Mouse (Mus musculus) layer of hippocampus, adult 11-12 months (tissue): ENCODE data around the gene Bsn.
"Not testable (repeated sequence)": the region's sequence is repeated elsewhere in the genome, so short reads cannot be mapped to it uniquely, and the experiment has no call there.

Experiments
- DNase-seq: peaks from one replicate; pipeline ENCODE4 v3.0.0; 2022; ENCODE audit warnings: low spot score

Bsn gene

DNA sequence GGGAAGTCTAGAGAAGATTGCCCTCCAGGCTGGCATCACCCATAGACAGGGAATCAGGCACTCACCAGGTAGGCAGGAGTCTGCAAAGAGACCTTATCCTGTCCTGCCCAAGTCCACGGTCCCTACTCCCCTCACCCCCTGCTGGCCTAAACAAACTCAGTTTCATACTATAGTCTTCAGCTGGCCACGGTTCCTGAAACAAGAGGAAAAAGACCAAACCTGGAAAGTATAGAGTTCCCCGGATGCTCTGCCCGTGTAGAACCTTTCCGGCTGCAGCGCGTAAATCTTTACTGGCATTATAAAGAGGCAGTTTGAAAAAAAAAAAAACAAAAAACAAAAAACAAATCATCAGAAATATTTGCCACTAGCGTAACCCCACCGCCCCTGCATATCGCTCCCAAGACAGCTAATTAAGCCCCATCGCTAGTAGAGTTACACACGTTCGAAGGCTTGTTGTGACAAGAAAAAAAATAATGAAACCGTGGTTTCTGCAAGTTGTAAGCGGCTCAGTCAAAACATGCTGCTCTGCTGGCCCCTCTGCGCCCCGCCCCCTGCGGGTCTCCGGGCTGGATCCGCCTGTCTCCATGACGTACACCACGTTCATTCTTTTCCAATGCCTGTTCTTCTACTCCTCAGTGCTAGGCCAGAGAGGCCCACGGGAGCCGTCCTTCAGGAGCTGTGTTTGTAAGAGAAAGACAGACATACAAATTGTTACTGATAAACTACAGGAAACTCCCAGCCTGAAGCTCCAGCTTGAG lies 6.9 kb upstream of the Bsn start:
- DNase-seq = no peak

DNA sequence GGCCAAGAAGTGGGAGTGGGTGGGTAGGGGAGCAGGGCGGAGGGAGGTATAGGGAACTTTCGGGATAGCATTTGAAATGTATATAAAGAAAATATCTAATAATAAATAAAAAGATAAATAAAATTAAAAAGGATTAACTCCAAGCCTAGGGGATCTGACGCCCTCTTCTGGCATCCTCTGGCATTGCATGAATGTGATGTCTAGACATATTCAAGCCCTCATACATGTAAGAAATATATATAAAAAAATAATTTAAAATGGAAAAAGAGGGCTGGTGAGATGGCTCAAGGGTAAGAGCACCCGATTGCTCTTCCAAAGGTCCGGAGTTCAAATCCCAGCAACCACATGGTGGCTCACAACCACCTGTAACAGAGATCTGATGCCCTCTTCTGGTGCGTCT lies 6.0 kb upstream of the Bsn start:
- not testable (repeated sequence) for DNase-seq

DNA sequence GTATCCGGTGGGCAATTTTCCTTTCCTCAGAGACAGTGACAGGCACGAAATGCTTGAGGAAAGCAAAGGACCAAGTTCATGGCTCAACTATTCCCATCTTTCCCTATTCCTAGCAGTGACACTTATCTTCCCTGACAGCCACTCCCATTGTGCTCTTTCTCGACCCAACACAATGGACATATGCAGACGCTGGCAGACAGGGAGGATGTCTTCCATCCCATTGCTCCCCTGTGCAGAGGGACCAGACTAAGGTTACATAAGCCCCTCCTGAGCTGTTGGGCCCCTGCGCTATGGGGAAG lies 747 bp downstream of the Bsn start:
- no peak for DNase-seq

DNA sequence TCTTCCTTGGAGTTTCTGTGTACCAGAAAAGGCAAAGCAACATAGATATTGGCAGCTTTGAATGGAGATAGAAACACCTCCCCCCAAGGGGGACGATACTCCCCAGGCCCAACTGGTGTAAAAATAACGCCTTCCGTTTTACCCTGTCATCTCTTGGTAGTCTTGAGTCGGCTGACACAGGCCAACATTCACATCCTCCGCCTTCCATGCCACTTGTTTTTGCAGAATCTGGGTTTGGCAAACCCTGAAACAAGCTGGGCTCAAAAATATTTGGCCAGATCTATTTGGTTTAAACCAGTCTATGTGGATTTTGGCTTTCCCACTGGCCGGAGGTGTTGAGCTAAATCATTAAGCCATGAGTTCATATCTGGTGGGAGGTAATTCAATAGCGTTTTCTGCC lies 1.2 kb downstream of the Bsn start:
- DNase-seq = no peak

DNA sequence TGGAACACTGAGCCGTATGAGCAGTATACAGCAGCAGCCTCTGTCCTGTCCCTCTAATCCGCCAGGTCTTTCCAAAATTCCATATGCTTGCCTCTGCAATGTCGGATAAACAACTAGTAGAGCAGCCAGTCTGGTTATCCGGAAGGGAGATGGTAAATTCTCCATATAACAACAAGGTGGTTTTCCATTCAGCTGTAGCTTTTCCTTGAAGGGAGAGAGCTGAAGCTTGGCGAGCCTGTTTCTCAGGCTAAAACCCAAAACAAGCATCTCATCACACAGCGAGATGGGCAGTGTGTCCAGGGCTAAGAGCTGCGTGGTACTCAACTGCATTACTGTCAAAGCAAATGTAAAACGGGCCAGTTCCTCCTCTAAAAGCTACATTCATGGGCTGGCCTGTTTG lies 1.7 kb downstream of the Bsn start:
- no peak for DNase-seq

DNA sequence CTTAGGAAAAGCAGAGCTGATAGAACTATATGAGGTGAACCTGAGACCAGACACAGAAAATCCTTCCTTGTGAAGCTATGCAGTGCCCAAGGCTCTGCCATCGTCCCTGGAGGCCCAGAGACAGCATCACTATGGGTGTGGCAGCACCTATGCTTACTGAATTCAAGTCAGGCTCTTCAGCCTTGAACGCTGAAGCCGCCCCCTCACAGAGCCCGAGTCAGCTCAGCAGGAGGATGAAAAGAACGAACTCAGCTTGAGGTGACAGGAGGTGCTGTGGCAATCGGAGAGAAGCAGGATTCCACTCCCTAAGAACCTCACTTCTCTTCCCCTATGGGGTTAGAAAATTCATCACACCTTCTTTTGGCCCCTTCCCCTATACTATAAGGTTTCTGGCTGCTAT lies 2.6 kb downstream of the Bsn start:
- no peak for DNase-seq

DNA sequence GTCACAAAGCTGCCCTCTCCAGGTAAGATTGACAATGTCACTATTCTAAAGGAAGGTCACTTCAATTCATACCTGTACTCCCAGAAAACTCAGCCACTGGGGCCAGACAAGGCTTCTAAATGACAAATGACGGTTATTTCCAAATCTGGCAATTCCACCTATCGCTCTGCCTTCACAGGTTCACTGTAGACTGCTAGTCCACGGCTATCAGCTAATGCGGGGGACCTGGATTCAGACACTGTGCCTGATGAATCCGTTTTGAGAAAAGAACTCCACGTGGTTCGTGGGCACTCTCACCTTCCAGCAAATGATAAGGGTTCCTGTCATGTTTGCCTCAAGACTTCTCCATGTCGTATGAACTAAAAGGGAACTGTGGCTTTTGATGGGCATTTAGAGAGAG lies 4.4 kb downstream of the Bsn start:
- DNase-seq = no peak

DNA sequence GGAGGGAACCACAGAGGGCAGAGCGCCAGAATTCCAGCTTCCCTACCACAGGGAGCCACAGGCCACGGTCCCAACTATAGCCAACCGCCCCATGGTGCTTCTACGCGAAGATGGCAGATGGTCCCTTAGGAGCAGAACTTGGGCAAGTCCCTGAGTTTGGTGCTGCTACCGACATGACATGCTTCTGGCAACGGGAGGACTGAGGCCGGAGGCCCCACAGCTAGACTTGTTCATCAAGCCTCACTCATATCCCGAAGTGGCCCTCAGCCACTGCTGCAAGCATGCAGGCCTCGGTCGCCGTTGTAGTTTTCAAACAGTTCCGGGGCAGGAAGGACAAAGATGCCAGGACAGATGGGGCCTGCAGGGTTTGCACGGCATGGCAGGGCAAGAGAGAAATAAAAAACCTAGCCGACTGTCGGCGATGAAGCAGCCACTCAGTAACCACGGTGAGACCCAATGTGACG lies 6.6 kb downstream of the Bsn start:
- no peak for DNase-seq

DNA sequence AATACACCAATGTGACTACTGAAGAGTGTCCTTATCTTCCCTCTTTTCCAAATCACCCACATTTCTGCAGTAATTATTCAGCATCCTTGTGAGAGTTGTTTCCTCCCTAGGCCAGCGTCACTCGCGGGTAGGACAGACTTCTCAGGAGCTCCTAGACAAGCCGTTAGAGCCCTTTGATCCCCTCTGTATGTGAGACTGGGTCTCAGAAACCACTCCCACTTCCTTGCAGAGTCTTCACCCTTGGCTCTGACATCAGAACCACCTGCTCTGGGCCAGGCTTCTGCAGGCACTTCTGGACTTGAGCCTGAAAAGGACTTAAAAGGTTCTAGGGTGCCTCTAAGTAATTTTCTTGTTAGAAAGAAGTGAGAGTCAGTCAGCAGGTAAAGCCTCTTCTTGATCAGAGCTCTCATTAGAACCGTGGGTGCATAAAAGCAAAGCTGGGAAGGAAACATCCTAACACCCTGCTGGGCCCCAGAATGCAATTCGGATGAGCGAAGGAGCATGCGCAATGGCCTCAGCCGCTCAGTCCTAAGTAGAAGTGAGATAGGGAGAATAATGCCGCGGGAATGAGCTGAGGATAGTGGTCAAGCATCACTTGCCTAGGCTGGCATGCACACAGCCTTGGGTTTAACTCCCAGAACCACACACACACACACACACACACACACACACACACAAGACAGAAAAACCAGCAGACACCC lies 7.2 kb downstream of the Bsn start:
- no peak for DNase-seq

DNA sequence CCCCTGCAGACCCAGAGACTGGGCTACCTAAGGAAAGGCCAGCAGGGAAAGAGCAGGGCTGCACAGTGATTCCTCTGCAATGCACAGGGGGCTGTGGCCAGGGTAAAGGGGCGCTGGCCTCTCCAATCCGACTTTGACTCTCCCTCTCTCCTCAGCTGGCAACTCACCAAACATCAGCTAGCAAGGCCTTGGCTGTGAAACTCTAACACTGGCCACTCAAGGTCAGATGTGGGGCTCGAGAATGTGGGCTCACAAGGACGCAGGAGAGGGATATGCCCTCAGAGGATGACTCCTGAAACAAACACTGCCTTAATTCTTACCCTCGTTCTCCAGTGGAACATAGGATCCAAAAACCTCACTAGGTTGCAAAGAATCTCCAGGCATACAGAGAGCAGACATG lies 11.8 kb downstream of the Bsn start:
- DNase-seq = no peak

DNA sequence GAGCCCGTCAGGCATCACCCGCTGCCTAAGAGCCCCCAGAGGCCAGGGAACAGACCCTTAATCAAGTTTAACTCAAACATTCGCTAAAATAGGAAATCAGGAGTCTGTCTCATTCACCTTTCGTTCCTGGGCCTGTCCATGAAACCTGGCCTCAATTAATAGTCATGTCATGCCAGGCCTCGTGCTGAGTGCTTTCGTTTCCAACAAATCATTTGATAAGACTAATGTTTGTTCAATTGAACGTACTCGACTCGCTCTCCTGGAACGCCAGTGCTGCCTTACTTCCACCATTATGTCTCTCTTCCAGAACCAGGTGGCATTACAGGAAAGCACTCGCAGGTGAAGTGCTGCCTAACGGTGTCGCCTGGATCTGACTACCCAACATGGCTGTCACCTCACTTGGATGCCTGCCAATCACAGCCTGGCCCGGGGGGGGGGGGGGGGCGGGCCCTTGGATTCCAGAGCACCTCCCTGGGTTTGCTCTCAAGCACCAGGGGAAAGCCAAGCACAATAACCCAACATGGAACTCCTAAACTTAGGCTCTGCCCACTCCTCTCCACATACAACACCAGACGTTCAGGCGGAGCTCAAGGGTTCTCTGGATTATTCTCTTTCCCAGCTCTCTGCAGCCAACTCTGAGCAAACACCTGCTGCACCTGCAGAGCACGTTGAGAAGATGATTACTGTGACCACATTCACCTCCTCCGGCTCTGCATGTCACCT lies 14.9 kb downstream of the Bsn start:
- no peak for DNase-seq

DNA sequence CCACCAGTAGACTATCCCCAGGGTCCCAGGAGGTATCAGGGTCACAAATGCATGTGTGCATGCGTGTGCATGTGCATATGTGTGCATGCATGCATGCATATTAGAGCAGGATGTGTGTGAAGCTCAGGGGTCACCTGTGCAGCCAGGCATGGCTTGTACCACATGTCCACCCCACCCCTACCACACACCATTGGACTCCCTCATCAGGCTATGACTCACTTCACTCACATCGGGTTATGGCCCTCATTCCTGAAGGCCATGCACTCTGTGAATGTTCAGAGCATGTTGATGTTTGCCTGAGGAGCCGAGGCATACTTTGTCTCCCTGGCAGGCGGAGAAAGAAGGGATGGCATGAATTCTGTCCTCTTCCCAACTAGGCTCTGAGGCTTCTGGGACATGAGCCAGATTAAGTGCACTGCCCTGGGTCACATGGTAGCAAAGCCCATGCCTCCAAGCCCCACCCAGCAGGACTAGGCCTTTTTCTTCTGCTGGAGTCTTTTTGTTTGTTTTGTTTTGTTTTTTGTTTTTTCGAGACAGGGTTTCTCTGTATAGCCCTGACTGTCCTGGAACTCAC lies 17.3 kb downstream of the Bsn start:
- no peak for DNase-seq

DNA sequence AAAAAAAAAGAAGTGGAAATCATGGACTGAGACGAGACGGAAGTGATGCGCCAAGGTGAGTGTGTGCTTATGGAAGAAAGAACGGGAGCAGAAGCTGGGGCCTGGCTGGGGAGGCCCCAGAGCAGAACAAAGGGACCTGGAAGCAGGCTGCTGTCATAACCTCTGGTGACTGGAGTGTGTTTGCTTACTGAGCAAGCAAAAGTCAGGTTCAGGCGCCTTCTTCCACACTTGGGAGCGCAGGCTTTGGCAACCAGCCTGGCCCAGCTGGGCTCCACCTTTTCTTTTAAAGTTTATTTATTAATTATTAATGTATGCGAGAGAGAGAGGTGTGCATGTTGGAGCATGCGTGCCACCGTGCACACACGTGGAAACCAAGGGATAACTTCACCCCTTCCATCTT lies 20.4 kb downstream of the Bsn start:
- no peak for DNase-seq

DNA sequence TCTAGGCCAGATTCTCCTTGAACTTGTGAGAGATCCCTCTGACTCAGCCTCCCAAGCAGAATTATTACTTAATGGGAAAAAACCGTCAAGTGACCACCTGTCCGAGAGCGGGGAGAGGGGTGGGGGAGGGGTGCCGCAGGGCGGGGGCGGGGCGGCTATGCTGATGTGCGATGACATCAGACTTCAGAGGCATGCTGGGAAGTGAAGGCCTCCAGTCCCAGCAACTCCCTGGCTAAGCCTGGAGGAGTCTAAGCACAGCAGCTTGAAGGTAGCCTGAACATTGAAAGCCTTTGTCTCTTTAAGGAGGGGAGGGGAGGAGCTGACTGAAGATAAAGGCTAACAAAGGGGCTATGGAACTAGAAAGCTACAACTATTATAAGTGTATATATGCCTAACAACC lies 25.0 kb downstream of the Bsn start:
- no peak for DNase-seq

DNA sequence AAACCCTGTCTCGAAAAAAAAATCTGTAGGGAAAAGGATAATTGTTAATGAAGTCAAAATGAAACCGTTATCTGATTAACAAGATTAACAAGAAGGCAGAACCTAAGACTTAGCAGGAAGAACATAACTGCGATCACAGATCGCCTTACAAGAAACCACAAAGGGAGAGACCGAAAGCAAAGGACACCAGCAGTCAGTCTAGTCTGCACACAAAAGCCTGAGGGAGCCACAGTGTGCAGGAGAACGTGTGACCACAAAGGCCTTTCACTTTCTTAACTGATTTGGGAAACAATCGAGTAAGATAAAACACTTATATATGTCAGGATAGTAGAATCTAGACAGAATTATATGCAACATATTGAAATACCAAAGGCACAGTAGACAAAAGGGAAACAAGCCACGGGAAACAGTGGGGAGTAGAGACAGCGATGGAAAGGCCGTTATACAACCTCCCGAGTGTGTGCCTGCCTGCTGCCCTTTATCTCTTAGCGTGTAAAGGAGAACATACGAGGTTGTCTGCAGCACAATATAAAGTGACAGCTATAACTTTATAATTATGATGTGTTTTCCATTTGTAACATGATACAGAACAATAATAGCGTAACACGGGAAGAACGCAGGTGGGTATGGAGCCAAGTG lies 26.4 kb downstream of the Bsn start:
- no peak for DNase-seq

DNA sequence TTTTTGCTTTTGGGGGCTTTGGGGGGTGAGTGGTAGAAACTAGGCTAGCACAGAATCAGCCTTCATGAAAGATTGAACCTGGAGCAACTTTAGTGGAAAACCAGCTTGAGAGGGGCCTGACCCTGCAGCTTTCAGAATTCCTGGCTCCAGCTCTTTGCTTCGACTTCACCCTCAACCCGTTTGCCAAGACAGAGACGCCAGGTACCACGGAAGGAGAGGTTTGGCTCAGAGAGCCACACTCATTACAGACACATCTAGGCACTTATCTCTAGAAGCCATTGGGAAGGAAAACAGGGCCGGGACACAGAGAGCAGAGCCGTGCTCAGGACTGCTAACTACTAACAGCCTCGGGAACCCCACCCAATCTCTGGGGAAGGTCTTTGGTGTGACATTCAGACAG lies 32.3 kb downstream of the Bsn start:
- DNase-seq = no peak

DNA sequence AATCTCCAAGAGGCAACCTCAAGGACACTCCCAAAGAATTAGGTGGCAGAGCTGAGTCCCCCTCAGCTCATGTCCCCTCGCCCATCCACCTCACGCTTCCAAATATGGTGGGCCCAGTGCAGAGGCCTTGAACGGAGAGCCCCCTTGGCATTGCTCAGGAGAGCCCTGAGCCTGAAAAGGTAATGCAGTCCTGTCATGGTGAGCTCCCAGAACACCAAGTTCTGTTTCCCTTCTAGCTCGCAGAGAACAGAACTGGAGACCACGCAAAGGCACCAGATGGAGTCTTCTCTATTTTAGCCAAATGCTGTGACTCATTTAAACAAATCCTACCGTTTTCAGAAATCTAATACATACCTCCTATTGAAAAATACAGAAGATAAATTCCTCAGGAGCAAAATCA lies 32.7 kb downstream of the Bsn start:
- peak; percentile 73 for DNase-seq

DNA sequence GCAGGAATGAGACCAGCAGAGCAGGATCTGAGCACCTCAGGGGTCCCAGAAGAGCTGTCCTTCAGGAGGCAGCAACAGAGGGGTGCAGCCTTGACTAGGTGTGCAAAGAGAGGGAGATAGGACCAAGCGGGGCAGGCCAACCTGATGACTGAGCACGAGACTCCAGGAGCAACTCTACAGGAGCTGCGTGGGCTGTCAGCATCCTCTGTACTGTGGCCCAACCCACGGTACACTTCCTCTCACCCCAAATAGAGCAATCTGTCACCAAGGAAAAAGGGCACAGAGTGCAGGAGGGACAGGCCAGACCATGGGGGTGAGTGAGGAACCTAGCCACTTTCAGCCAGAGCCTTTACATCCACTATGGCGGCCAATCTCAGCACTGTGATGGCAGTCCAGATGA lies 33.4 kb downstream of the Bsn start:
- no peak for DNase-seq

DNA sequence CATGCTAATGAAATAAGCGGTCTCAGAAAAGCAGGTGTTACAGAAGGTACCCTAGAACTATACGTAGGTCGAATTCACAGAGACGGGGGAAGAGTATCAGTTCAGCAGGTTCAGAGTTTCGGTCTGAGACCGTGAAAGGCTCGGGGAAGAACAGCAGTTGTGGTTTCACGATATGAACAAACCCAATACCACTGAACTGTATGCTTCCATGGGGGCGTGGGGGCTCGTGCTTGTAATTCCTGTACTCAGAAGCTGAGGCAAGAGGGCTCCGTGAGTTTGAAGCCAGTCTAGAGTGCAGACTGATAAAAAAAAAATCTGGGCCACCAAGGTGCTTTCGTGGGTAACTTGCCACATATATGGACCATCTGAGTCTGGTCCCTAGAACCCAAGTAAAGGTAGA lies 35.4 kb downstream of the Bsn start:
- no peak for DNase-seq

DNA sequence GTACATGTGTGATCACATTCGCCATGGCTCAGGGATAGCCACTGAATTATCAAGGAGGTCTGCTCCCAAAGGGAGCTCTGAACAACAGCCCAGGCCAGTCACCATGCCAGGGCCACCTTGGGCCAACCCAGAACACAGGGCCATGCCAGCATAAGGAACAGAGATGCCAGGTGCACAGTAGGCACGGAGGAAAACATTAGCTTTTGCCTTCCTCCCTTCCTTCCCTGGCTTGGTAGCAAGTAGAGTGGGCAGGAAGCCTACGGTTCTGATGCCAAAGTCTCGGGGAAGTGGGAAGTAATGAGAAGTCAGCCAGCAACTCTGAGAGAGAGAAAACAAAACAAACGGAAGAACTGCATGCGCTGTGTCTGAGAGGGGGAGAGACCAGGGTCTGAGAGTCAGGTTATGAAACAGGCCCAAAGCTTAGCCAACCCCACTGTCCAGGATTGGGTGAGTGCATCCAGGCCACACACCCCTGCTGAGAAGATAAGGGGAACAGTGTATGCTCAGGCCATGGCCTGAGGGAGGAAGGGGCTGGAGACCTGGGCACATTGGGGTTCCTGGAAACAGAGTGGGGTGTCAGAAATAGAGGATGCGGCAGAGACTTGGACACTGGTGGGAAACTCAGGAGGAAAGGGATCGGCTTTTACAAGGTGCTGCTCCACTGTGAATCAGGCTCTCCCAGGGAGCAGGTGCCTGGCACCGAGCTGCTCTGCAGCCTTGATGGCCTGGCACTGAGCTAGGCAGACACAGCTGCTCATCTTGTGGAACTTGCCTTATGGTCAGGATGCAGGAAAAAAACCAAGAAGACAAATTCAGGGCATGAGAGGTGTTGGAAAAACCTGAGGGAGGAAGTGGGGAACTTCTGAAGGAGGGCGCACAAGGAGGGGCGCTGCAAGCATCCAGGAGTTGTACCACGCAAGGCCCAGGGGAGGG lies 36.4 kb downstream of the Bsn start:
- DNase-seq = peak; percentile 67

DNA sequence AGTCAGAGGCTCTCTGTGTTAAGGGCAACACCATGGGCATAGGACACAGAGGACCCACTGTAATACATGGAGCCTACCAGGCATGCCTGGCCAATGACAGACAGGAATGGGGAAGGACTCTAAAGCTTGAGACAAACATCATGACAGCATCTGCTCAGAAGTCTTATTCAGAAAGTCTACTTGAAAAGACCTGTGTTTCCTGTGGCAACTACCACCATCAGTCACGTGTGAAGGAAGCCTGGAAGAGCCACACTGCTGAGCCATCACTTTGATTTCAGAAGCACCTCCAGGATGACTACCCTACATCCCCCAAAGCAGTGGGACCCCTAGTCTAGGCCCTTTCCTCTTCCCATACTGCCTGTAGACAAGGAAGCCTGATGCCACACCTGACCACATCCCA lies 39.7 kb downstream of the Bsn start:
- DNase-seq = no peak
